Comparison of ENCODE assay signal across 10 mouse cellular contexts in the genomic region with DNA sequence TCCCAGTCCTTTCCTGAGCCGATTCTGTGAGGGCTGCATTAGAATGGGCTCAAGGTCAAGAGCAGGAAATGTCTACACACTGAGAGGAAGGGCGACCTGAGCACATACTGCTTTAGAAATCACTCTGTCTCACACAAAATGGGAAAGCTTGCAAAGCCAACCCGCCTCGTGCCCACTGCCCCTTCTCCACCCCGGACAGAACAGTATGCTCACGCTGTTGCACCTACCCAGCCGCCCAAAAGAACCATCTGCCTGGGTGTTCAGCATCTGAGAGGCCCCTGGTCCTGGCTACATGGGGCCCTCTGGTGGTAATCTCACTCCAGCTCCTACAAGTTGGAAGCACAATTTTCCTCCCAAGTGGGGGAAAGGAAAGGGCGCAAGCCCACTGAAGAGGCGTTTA. TPM values are rescaled to one million over a fixed set of nuclear protein-coding genes. Genes with fewer than 3 reads are reported as not detected.
DNase-seq lines count a peak whose midpoint lies in the region; ATAC-seq and TF ChIP-seq lines count a peak whose summit lies in the region.
"Had no signal": no experiment of that assay in that cellular context is flagged by ENCODE, and none has a peak within 500 bp of the region (broad histone marks: within the 10 kb centered on the region; RNA-seq: fewer than 3 reads in every experiment).

No protein-coding gene starts in this region.

- no peaks in the 10 kb centered on the region for H3K27me3 ChIP-seq in midbrain, embryonic 15.5 days (replicated peaks)
- H3K27me3 ChIP-seq: lung, embryonic 15.5 days had no signal

- H3K4me1 ChIP-seq in midbrain, embryonic 15.5 days = no peaks in the 10 kb centered on the region; the same call in 1 of the 2 replicates
- H3K4me1 ChIP-seq: lung, embryonic 15.5 days had no signal

- peaks cover 28% of the 10 kb centered on the region for H3K36me3 ChIP-seq in midbrain, embryonic 15.5 days (replicated peaks)
- H3K36me3 ChIP-seq: G1E; lung, embryonic 15.5 days had no signal

- DNase-seq in heart, postnatal 14 days = peak; percentile 10 to 29
- no peak for DNase-seq in heart, adult 11 months
- DNase-seq in cerebellum, adult 8-10 months = peak; percentile 35
- DNase-seq in layer of hippocampus, adult 2 months (ENCODE audit: low spot score in 2 of 2) = peak; percentile 67 to 76
- DNase-seq in spleen, postnatal 14 days (ENCODE audit: low spot score in 2 of 2) = no peak

- peak overlapping the region; percentile 63 for H3K27ac ChIP-seq in layer of hippocampus, adult 2 months
- no peak overlapping the region for H3K27ac ChIP-seq in midbrain, embryonic 15.5 days
- H3K27ac ChIP-seq: lung, embryonic 15.5 days had no signal

- H3K4me2 ChIP-seq in midbrain, embryonic 15.5 days = no peak overlapping the region
- H3K4me2 ChIP-seq: lung, embryonic 15.5 days had no signal

- intact Hi-C loops in heart, postnatal 14 days (cut with DNase I) = no loop called here

- H3K9ac ChIP-seq in midbrain, embryonic 15.5 days = no peak overlapping the region
- H3K9ac ChIP-seq: lung, embryonic 15.5 days had no signal

- H3K9me3 ChIP-seq in midbrain, embryonic 15.5 days = no peaks in the 10 kb centered on the region
- H3K9me3 ChIP-seq: lung, embryonic 15.5 days had no signal

- peak; percentile 89 for ATAC-seq in frontal cortex, adult (ENCODE audit: low TSS enrichment)
- ATAC-seq in midbrain, embryonic 15.5 days (replicated peaks) = peak; percentile 76
- no peak for ATAC-seq in monocyte, adult 5-6 weeks (replicated peaks; ENCODE audit: insufficient number of reproducible peaks, low FRiP score, low TSS enrichment, poor library complexity, severe bottlenecking)

- peak; percentile 85 for TF ChIP-seq CTCF in layer of hippocampus, adult 2 months (conservative IDR thresholded peaks at IDR 0.05)

- 32% methylated on average over 9 of the region's 9 CpGs for WGBS in midbrain, embryonic 15.5 days

- H3K4me3 ChIP-seq in layer of hippocampus, adult 2 months = no peak overlapping the region
- no peak overlapping the region for H3K4me3 ChIP-seq in midbrain, embryonic 15.5 days
- H3K4me3 ChIP-seq: lung, embryonic 15.5 days had no signal

RNA-seq across cellular contexts. Expression of gene B3gat1, which starts 26.6 kb away (rescaled TPM):
- not detected for total RNA-seq in heart, postnatal 14 days (2021)
- total RNA-seq in layer of hippocampus, adult 2 months (2021) = 100 to 1,000 TPM; 254 to 273 TPM
- polyA plus RNA-seq in midbrain, embryonic 15.5 days (2015; fragmentation: Nextera tagmentation; extraction: Ambion mirVana) = 44.6 and 45.7 TPM in 2 replicates
- total RNA-seq in monocyte, adult 5-6 weeks (2017) = not detected in 3 replicates
- polyA plus RNA-seq: G1E had no signal

RNA-seq across cellular contexts. Expression of gene Glb1l2, which starts 46.2 kb away (rescaled TPM):
- 1 to 10 TPM in 1 of 2 experiments, under 1 TPM in 1; 0.66 to 1.8 TPM for total RNA-seq in heart, postnatal 14 days (2021)
- under 1 TPM; 0.49 to 0.69 TPM for total RNA-seq in layer of hippocampus, adult 2 months (2021)
- polyA plus RNA-seq in midbrain, embryonic 15.5 days (2015; fragmentation: Nextera tagmentation; extraction: Ambion mirVana) = 2.0 and 2.9 TPM in 2 replicates
- total RNA-seq in monocyte, adult 5-6 weeks (2017) = not detected in 3 replicates
- polyA plus RNA-seq: G1E had no signal

Comparison
In these comparisons a context has a peak if more than half of its experiments do, and no peak if none do; other contexts are left out.
1. DNase-seq: peak in heart, postnatal 14 days (2 of 2), cerebellum, adult 8-10 months (single experiment) and layer of hippocampus, adult 2 months (2 of 2); none in heart, adult 11 months (single experiment) and spleen, postnatal 14 days (0 of 2).
2. RNA of gene B3gat1, which starts 26.6 kb away (total RNA-seq): 254 to 273 TPM in layer of hippocampus, adult 2 months; not detected in heart, postnatal 14 days and not detected in monocyte, adult 5-6 weeks; every median in the first group is over 100 times any median in the second.